Mouse (Mus musculus): ENCODE data around the gene Gpr15. TPM values are rescaled to one million over a fixed set of nuclear protein-coding genes. Genes with fewer than 3 reads are reported as not detected.

Gpr15 gene
- polyA plus RNA-seq, 1 experiment from 2014 or later = not detected

GRCm38 (mm10) chr16:58678660-58679059 lies 40.2 kb downstream of the Gpr15 start:
- WGBS (ENCODE audit: insufficient replicate concordance) = 63% methylated on average over 7 of the region's 7 CpGs
- H3K4me3 ChIP-seq = peak overlapping the region; percentile 13; the same call in 1 of the 2 replicates
- H3K9me3 ChIP-seq (replicated peaks) = no peaks in the 10 kb centered on the region
- peak overlapping the region; percentile 69 for H3K27ac ChIP-seq
- H3K4me2 ChIP-seq = peak overlapping the region; percentile 28
- no peak overlapping the region for H3K9ac ChIP-seq
- ATAC-seq = peak; percentile 14; the same call in 1 of the 2 replicates
- peaks cover 89% of the 10 kb centered on the region for H3K36me3 ChIP-seq
- H3K27me3 ChIP-seq (replicated peaks) = no peaks in the 10 kb centered on the region
- H3K4me1 ChIP-seq = peaks cover 61% of the 10 kb centered on the region

DNA sequence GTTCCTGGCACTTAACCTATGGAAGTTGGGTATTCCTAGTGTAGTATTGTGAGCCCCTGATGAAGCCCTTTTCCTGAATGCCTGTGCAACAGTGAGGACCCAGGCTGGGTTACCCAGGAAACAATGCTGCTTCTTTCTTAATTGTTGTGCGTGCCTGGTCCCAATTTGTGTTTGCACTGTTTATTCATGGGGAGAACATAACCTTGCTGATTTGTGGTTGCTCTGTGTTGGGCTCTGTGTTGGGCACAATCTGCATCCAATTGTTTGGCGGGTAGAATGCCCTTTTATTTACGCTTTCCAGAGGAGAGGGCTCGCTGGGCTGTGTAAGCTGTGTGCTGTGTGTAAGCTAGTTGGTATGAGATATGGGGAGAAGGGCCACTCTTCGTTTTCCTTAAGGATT lies 41.4 kb downstream of the Gpr15 start:
- peaks cover 93% of the 10 kb centered on the region for H3K36me3 ChIP-seq
- ATAC-seq = no peak
- H3K4me1 ChIP-seq = peaks cover 68% of the 10 kb centered on the region
- H3K4me2 ChIP-seq = peak overlapping the region; percentile 73
- H3K9me3 ChIP-seq (replicated peaks) = no peaks in the 10 kb centered on the region
- WGBS (ENCODE audit: insufficient replicate concordance) = 94% methylated on average over 5 of the region's 5 CpGs
- peak overlapping the region; percentile 20 for H3K4me3 ChIP-seq
- peak overlapping the region; percentile 12; the same call in 1 of the 2 replicates for H3K9ac ChIP-seq
- H3K27me3 ChIP-seq (replicated peaks) = no peaks in the 10 kb centered on the region
- peak overlapping the region; percentile 73 for H3K27ac ChIP-seq

- ATAC-seq = peak; percentile 62
- H3K27me3 ChIP-seq (replicated peaks) = no peaks in the 10 kb centered on the region
- H3K4me3 ChIP-seq = peak overlapping the region; percentile 100
- WGBS (ENCODE audit: insufficient replicate concordance) = 41% methylated on average over 3 of the region's 3 CpGs
- H3K27ac ChIP-seq = peak overlapping the region; percentile 76
- peak overlapping the region; percentile 49 for H3K9ac ChIP-seq
- no peaks in the 10 kb centered on the region for H3K9me3 ChIP-seq (replicated peaks)
- peak overlapping the region; percentile 73 for H3K4me2 ChIP-seq
- peaks cover 92% of the 10 kb centered on the region for H3K36me3 ChIP-seq
- H3K4me1 ChIP-seq = peaks cover 66% of the 10 kb centered on the region
These were observed 42.2 kb downstream of the Gpr15 start for GRCm38 (mm10) chr16:58676633-58677032.

DNA sequence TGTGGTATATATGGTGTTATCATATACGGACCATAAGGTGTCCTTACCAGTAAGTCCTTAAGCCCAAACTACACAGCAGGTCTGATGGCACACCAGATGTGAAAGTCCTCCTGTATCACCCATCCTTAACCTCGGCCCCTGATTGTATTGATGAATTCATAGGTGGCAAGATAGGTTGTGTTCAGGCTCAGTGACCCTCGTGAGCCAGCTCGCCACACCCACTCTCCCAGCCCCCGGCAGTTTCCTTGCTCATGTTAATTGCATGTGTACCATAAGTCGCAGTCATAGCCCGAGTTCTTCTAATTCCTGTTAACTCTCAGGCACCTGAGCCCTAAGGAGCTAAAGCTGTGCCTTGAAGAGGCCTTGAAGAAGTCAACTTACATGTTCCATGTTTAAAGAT lies 42.7 kb downstream of the Gpr15 start:
- Histone ChIP-seq H3K36me3 (peaks cover 90% of the 10 kb centered on the region), H3K4me3 (peak overlapping the region; percentile 100), H3K27me3 (replicated peaks) (no peaks in the 10 kb centered on the region), H3K4me2 (peak overlapping the region; percentile 73), H3K9me3 (replicated peaks) (no peaks in the 10 kb centered on the region), H3K9ac (peak overlapping the region; percentile 49), H3K4me1 (peaks cover 62% of the 10 kb centered on the region), H3K27ac (peak overlapping the region; percentile 76)
- peak; percentile 25; the same call in 1 of the 2 replicates for ATAC-seq
- 60% methylated on average over 7 of the region's 7 CpGs for WGBS (ENCODE audit: insufficient replicate concordance)

DNA sequence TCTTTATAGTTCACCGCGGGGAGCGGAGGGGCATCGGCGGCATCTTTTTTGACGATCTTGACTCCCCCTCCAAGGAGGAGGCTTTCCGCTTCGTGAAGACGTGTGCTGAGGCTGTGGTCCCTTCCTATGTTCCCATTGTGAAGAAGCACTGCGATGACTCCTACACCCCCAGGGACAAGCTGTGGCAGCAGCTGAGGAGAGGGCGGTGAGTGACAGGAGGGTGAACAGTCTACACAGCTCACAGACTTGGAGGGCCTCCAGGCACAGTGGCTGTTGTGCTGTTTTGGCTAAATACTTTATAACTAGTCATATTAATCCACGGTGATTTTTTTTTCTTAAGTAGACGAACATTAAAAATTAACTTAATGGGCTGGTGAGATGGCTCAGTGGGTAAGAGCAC lies 43.6 kb downstream of the Gpr15 start:
- WGBS (ENCODE audit: insufficient replicate concordance) = 88% methylated on average over 13 of the region's 13 CpGs
- Histone ChIP-seq H3K4me1 (peaks cover 57% of the 10 kb centered on the region), H3K4me3 (peak overlapping the region; percentile 100), H3K4me2 (peak overlapping the region; percentile 73), H3K36me3 (peaks cover 81% of the 10 kb centered on the region), H3K27me3 (replicated peaks) (no peaks in the 10 kb centered on the region), H3K27ac (peak overlapping the region; percentile 100), H3K9me3 (replicated peaks) (no peaks in the 10 kb centered on the region), H3K9ac (peak overlapping the region; percentile 100)
- no peak for ATAC-seq

DNA sequence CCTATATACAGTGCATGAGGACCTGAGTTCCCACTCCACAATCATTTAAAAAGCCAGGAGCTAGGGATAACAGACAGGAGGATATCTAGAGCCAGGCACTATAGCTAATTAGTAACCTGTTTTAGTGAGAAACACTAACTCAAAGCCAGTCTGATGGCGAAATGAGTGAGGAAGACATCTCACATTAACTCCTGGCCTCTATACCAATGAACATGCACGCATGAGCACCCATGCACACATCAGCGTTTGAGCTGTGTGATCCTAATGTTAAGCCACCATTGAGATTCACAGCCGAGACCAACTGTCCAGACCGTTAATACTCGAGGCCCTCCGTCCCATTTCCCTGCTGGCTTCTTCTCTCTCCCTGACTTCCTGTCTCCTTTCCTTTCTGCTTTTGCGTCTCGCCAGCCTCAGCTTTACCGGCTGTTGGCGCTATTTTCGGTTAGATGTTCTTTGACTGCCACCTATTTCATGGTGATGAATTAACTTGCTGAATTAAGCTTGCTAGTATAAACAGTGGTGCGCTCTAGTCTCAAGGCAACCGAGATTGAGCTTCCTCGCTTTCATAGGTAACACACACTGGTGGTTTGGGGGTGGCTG lies 45.0 kb downstream of the Gpr15 start:
- H3K4me2 ChIP-seq = peak overlapping the region; percentile 73
- H3K27ac ChIP-seq = peak overlapping the region; percentile 100
- peak overlapping the region; percentile 100 for H3K9ac ChIP-seq

DNA sequence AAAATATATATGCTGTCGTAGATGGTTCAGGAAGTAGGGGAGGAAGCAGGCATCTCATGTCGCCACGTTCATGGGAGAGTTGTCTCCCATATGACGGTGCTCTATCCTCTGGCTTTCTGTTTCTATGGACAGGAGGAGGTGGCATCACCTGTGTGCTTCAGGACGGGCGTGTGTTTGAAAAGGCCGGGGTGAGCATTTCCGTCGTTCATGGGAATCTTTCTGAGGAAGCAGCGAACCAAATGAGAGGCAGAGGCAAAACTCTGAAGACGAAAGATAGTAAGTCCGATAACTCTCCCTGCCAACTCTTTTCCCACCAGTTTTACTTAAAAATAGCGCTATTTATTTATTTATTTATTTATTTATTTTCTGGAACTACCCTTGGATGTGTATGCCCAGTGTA lies 46.5 kb downstream of the Gpr15 start:
- WGBS (ENCODE audit: insufficient replicate concordance) = 36% methylated on average over 13 of the region's 13 CpGs
- peaks cover 58% of the 10 kb centered on the region for H3K36me3 ChIP-seq
- ATAC-seq = no peak
- no peaks in the 10 kb centered on the region for H3K27me3 ChIP-seq (replicated peaks)
- peak overlapping the region; percentile 100 for H3K4me3 ChIP-seq
- peak overlapping the region; percentile 73 for H3K4me2 ChIP-seq
- no peaks in the 10 kb centered on the region for H3K9me3 ChIP-seq (replicated peaks)
- peaks cover 65% of the 10 kb centered on the region for H3K4me1 ChIP-seq
- peak overlapping the region; percentile 100 for H3K9ac ChIP-seq
- H3K27ac ChIP-seq = peak overlapping the region; percentile 100

More for the DNA sequence above, 45.0 kb downstream of the Gpr15 start:
- no peak for ATAC-seq
- H3K9me3 ChIP-seq (replicated peaks) = no peaks in the 10 kb centered on the region
- peak overlapping the region; percentile 100 for H3K4me3 ChIP-seq
- peaks cover 74% of the 10 kb centered on the region for H3K36me3 ChIP-seq
- WGBS (ENCODE audit: insufficient replicate concordance) = 88% methylated on average over 15 of the region's 15 CpGs
- H3K27me3 ChIP-seq (replicated peaks) = no peaks in the 10 kb centered on the region
- peaks cover 63% of the 10 kb centered on the region for H3K4me1 ChIP-seq

GRCm38 (mm10) chr16:58671212-58671985 lies 47.5 kb downstream of the Gpr15 start:
- Histone ChIP-seq H3K4me1 (peaks cover 66% of the 10 kb centered on the region), H3K36me3 (peaks cover 49% of the 10 kb centered on the region), H3K9ac (peak overlapping the region; percentile 100), H3K27ac (peak overlapping the region; percentile 100), H3K9me3 (replicated peaks) (no peaks in the 10 kb centered on the region), H3K4me3 (peak overlapping the region; percentile 100), H3K4me2 (peak overlapping the region; percentile 73), H3K27me3 (replicated peaks) (no peaks in the 10 kb centered on the region)
- no peak for ATAC-seq
- WGBS (ENCODE audit: insufficient replicate concordance) = 22% methylated on average over 8 of the region's 8 CpGs

DNA sequence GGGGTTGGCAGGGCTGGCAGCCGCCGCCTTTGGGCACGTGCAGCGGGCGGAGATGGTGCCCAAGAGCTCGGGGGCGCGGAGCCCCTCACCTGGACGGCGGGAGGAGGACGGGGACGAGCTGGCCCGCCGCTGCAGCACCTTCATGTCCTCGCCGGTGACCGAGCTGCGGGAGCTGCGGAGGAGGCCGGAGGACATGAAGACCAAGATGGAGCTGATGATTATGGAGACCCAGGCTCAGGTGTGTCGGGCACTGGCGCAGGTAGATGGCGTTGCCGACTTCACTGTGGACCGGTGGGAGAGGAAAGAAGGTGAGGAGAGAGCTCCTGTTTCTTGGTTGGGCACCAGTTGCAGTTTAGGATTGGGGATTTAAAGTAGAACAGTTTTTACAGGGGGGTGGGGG lies 48.2 kb downstream of the Gpr15 start:
- peak overlapping the region; percentile 100 for H3K4me3 ChIP-seq
- WGBS (ENCODE audit: insufficient replicate concordance) = under 1% methylated on average over 25 of the region's 25 CpGs
- peaks cover 41% of the 10 kb centered on the region for H3K36me3 ChIP-seq
- peak overlapping the region; percentile 100 for H3K27ac ChIP-seq
- H3K4me2 ChIP-seq = peak overlapping the region; percentile 73
- H3K9ac ChIP-seq = peak overlapping the region; percentile 100
- H3K27me3 ChIP-seq (replicated peaks) = no peaks in the 10 kb centered on the region
- no peak for ATAC-seq
- no peaks in the 10 kb centered on the region for H3K9me3 ChIP-seq (replicated peaks)
- H3K4me1 ChIP-seq = peaks cover 66% of the 10 kb centered on the region

GRCm38 (mm10) chr16:58669917-58670630 lies 48.8 kb downstream of the Gpr15 start, which contains the start of gene Cpox:
Gene Cpox, plus strand, starts transcription at chr16:58670292.
- Histone ChIP-seq H3K36me3 (peaks cover 35% of the 10 kb centered on the region), H3K9ac (peak within 1 kb of the TSS; percentile 100), H3K27me3 (replicated peaks) (no peaks in the 10 kb centered on the region), H3K4me1 (peaks cover 67% of the 10 kb centered on the region), H3K4me3 (peak within 1 kb of the TSS; percentile 100), H3K4me2 (peak within 1 kb of the TSS; percentile 73), H3K27ac (peak within 1 kb of the TSS; percentile 100), H3K9me3 (replicated peaks) (no peaks in the 10 kb centered on the region)
- ATAC-seq = peak; percentile 97
- WGBS (ENCODE audit: insufficient replicate concordance) = under 1% methylated on average over 51 of the region's 51 CpGs

- peak overlapping the region; percentile 100 for H3K4me3 ChIP-seq
- peak overlapping the region; percentile 100 for H3K27ac ChIP-seq
- H3K36me3 ChIP-seq = peaks cover 27% of the 10 kb centered on the region
- no peaks in the 10 kb centered on the region for H3K27me3 ChIP-seq (replicated peaks)
- H3K9ac ChIP-seq = peak overlapping the region; percentile 100
- peaks cover 67% of the 10 kb centered on the region for H3K4me1 ChIP-seq
- peak overlapping the region; percentile 73 for H3K4me2 ChIP-seq
- no peaks in the 10 kb centered on the region for H3K9me3 ChIP-seq (replicated peaks)
- peak; percentile 25 for ATAC-seq
- 4% methylated on average over 5 of the region's 5 CpGs for WGBS (ENCODE audit: insufficient replicate concordance)
These were observed 49.6 kb downstream of the Gpr15 start for GRCm38 (mm10) chr16:58669264-58669663.

All from liver, embryonic 12.5 days (tissue).